Mouse (Mus musculus) midbrain, embryonic 16.5 days (tissue): ENCODE data around the gene March4. TPM values are rescaled to one million over a fixed set of nuclear protein-coding genes. Genes with fewer than 3 reads are reported as not detected.

Experiments
- ATAC-seq: fragments of 200-750 bp; cut with Nextera tagmentation; 2 replicates; pipeline ENCODE4 v1.8.0; 2017; ENCODE audit warnings: moderate TSS enrichment
- H3K27ac ChIP-seq: fragments of 300-500 bp; sonication (generic); 2 replicates; pipeline ENCODE4 v1.5.1; 2014; ENCODE audit warnings: mild to moderate bottlenecking, low read length, mixed read lengths
- H3K27me3 ChIP-seq: fragments of 300-500 bp; sonication (generic); 2 replicates; pipeline ENCODE4 v1.6.1; 2014; ENCODE audit warnings: low read depth, low read length, mixed read lengths; ENCODE audit not compliant: control insufficient read depth, insufficient read depth
- H3K36me3 ChIP-seq: fragments of 300-500 bp; sonication (generic); 2 replicates; pipeline ENCODE4 v1.6.1; 2014; ENCODE audit warnings: mild to moderate bottlenecking, low read length, moderate library complexity, mixed read lengths; ENCODE audit not compliant: control insufficient read depth, insufficient read depth
- H3K4me1 ChIP-seq: fragments of 300-500 bp; sonication (generic); 2 replicates; pipeline ENCODE4 v1.6.1; 2014; ENCODE audit warnings: mild to moderate bottlenecking, low read length, mixed read lengths; ENCODE audit not compliant: control insufficient read depth, insufficient read depth
- H3K4me2 ChIP-seq: fragments of 300-500 bp; sonication (generic); 2 replicates; pipeline ENCODE4 v1.6.1; 2014; ENCODE audit warnings: mild to moderate bottlenecking, low read length, mixed read lengths
- H3K4me3 ChIP-seq: fragments of 300-500 bp; sonication (generic); 2 replicates; pipeline ENCODE4 v1.5.1; 2014; ENCODE audit warnings: low read depth, mild to moderate bottlenecking, low read length, moderate library complexity, mixed read lengths
- H3K9ac ChIP-seq: fragments of 300-500 bp; sonication (generic); 2 replicates; pipeline ENCODE4 v1.6.1; 2014; ENCODE audit warnings: low read depth, low read length, mixed read lengths
- H3K9me3 ChIP-seq: fragments of 300-500 bp; sonication (generic); replicated peaks from 2 replicates; pipeline ENCODE4 v1.6.1; 2014; ENCODE audit warnings: mild to moderate bottlenecking, low read length, mixed read lengths; ENCODE audit not compliant: control insufficient read depth, poor library complexity, severe bottlenecking
- WGBS: fragments of 180-500 bp; shearing (Covaris S2); extraction: QIAGEN DNeasy Blood & Tissue Kit; methylation state at CpG from one replicate; pipeline ENCODE4 v1.1.7; 2014; 5-methylcytosine and 5-hydroxymethylcytosine counted together
- polyA plus RNA-seq: library from polyadenylated mRNA; unstranded; fragments of >200 nt; fragmentation: Nextera tagmentation; extraction: Ambion mirVana; gene quantifications from 2 replicates; pipeline ENCODE4 v1.2.1, GENCODE M21; 2015

March4 gene
- polyA plus RNA-seq, 1 experiment from 2014 or later = 8.0 TPM

- Histone ChIP-seq H3K4me2 (no peak overlapping the region), H3K4me1 (no peaks in the 10 kb centered on the region), H3K9ac (no peak overlapping the region), H3K27me3 (no peaks in the 10 kb centered on the region), H3K36me3 (no peaks in the 10 kb centered on the region), H3K4me3 (no peak overlapping the region), H3K27ac (no peak overlapping the region), H3K9me3 (no peaks in the 10 kb centered on the region)
- WGBS = 75% methylated on average over 2 of the region's 2 CpGs
- ATAC-seq = no peak
Observed at GRCm38 (mm10) chr1:72507670-72508069, 29.1 kb downstream of the March4 start.

DNA sequence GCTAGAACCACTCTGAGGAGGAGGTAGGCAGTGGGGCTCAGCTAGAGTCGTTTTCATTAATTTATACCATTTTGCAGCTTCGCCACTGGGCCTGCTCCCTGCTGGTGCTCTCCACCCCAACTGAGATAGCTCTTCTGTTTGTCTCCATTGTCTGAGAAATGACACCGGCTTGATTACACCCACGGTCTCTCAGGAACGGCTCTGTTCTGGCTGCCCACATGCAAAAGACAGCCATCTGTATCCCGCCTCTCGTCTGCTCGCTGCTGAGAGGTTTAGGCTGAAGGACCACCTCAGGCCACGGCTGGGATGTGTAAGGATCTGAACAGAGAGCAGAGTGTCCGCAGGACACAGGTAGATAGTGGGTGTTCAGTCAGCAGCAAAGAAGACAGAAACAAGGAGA lies 30.5 kb downstream of the March4 start:
- Histone ChIP-seq H3K9ac (no peak overlapping the region), H3K36me3 (no peaks in the 10 kb centered on the region), H3K27me3 (no peaks in the 10 kb centered on the region), H3K9me3 (no peaks in the 10 kb centered on the region), H3K4me3 (no peak overlapping the region), H3K4me2 (no peak overlapping the region), H3K4me1 (no peaks in the 10 kb centered on the region), H3K27ac (no peak overlapping the region)
- no peak for ATAC-seq
- 50% methylated on average over 10 of the region's 10 CpGs for WGBS

- H3K4me1 ChIP-seq = no peaks in the 10 kb centered on the region
- no peak overlapping the region for H3K4me3 ChIP-seq
- H3K36me3 ChIP-seq = no peaks in the 10 kb centered on the region
- WGBS = 88% methylated on average over 5 of the region's 5 CpGs
- H3K9ac ChIP-seq = no peak overlapping the region
- no peak for ATAC-seq
- no peaks in the 10 kb centered on the region for H3K27me3 ChIP-seq
- no peak overlapping the region for H3K27ac ChIP-seq
- no peak overlapping the region for H3K4me2 ChIP-seq
- H3K9me3 ChIP-seq = no peaks in the 10 kb centered on the region
Observed at GRCm38 (mm10) chr1:72497609-72498008, 39.1 kb downstream of the March4 start.

- no peak for ATAC-seq
Observed at GRCm38 (mm10) chr1:72493454-72493853, 43.3 kb downstream of the March4 start.

DNA sequence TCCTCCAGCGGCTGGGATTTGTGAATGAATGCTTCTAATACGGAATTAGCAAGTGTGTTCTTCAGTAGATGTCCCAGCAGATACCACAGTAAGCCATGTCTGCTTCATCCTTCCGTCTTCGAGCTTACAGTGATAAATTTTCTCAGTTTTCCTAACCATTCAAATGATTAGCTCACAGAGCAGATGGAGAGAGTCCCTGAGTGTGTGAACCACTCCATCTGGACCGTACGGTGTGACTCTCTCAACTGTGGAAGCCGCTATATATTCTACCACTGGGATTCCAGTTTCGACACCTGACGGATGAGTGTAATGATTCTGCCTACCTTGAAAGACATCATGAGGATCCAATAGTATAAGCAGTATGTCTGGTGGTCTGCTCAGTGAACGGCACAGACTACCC lies 44.1 kb downstream of the March4 start:
- no peak for ATAC-seq
- Histone ChIP-seq H3K27me3 (no peaks in the 10 kb centered on the region), H3K9ac (no peak overlapping the region), H3K36me3 (no peaks in the 10 kb centered on the region), H3K4me3 (no peak overlapping the region), H3K27ac (no peak overlapping the region), H3K9me3 (no peaks in the 10 kb centered on the region), H3K4me2 (no peak overlapping the region), H3K4me1 (peaks cover 5% of the 10 kb centered on the region; the same call in 1 of the 2 replicates)
- WGBS = 95% methylated on average over 10 of the region's 10 CpGs

More at GRCm38 (mm10) chr1:72493454-72493853, 43.3 kb downstream of the March4 start:
- H3K9ac ChIP-seq = no peak overlapping the region
- H3K4me1 ChIP-seq = peaks cover 5% of the 10 kb centered on the region; the same call in 1 of the 2 replicates
- H3K27ac ChIP-seq = no peak overlapping the region
- H3K27me3 ChIP-seq = no peaks in the 10 kb centered on the region
- WGBS = 81% methylated on average over 3 of the region's 3 CpGs
- H3K4me3 ChIP-seq = no peak overlapping the region
- no peaks in the 10 kb centered on the region for H3K9me3 ChIP-seq
- no peaks in the 10 kb centered on the region for H3K36me3 ChIP-seq
- no peak overlapping the region for H3K4me2 ChIP-seq

DNA sequence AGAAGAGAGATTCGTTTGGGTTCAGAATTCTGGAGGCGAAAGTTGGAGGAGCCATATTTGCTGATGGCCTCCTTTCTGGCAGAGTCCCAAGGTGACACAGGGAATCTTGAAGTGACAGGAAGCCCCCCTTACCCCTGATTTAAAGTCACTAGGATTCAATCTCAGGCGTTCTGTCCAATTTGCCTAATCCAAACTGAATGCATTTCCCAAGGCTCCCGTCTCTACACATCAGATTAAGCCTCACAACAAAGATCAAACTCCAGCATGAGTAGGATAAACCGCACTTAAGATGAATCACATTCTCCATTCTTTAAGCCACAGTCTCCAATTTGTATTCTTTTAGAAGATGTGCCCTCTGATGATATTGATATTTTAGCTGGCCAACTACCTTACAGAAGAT lies 45.4 kb downstream of the March4 start:
- no peak overlapping the region for H3K4me2 ChIP-seq
- no peaks in the 10 kb centered on the region for H3K9me3 ChIP-seq
- H3K4me3 ChIP-seq = no peak overlapping the region
- no peak for ATAC-seq
- peaks cover 5% of the 10 kb centered on the region; the same call in 1 of the 2 replicates for H3K4me1 ChIP-seq
- no peaks in the 10 kb centered on the region for H3K36me3 ChIP-seq
- H3K27me3 ChIP-seq = no peaks in the 10 kb centered on the region
- H3K9ac ChIP-seq = no peak overlapping the region
- WGBS = 32% methylated on average over 5 of the region's 5 CpGs
- no peak overlapping the region for H3K27ac ChIP-seq

DNA sequence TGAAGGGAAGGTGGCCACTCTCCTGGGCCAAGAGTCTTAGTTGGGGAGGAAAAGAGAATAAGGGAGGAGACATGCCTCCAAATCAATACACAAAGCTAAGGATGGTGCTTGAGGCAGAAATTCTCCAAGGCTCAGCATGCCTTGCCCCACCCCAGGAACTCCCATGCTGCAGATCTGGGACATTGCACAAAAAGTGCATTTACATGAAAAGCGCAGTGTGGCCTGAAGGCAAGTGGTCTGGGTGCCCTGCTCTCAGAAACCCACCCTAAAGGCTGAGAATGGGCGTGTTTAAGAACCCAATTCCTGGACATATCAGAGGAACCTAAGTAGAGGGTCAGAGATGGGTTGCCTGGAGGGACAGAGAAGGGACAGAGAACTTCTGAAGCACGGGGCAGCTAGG lies 45.9 kb downstream of the March4 start:
- Histone ChIP-seq H3K9ac (no peak overlapping the region), H3K36me3 (no peaks in the 10 kb centered on the region), H3K4me1 (peaks cover 5% of the 10 kb centered on the region; the same call in 1 of the 2 replicates), H3K9me3 (no peaks in the 10 kb centered on the region), H3K27me3 (no peaks in the 10 kb centered on the region), H3K27ac (no peak overlapping the region), H3K4me2 (no peak overlapping the region), H3K4me3 (no peak overlapping the region)
- 46% methylated on average over 3 of the region's 3 CpGs for WGBS
- ATAC-seq = no peak

GRCm38 (mm10) chr1:72490193-72490592 lies 46.5 kb downstream of the March4 start:
- ATAC-seq = peak; percentile 45; the same call in 1 of the 2 replicates
- WGBS = 5% methylated on average over 8 of the region's 8 CpGs
- H3K9me3 ChIP-seq = no peaks in the 10 kb centered on the region
- H3K4me3 ChIP-seq = no peak overlapping the region
- H3K27ac ChIP-seq = no peak overlapping the region
- peaks cover 5% of the 10 kb centered on the region; the same call in 1 of the 2 replicates for H3K4me1 ChIP-seq
- no peaks in the 10 kb centered on the region for H3K36me3 ChIP-seq
- H3K9ac ChIP-seq = no peak overlapping the region
- H3K4me2 ChIP-seq = no peak overlapping the region
- H3K27me3 ChIP-seq = no peaks in the 10 kb centered on the region

- H3K27me3 ChIP-seq = no peaks in the 10 kb centered on the region
- WGBS = 94% methylated on average over 2 of the region's 2 CpGs
- no peak for ATAC-seq
- H3K4me2 ChIP-seq = no peak overlapping the region
- no peak overlapping the region for H3K9ac ChIP-seq
- H3K4me3 ChIP-seq = no peak overlapping the region
- H3K36me3 ChIP-seq = no peaks in the 10 kb centered on the region
- no peak overlapping the region for H3K27ac ChIP-seq
- no peaks in the 10 kb centered on the region for H3K9me3 ChIP-seq
- H3K4me1 ChIP-seq = no peaks in the 10 kb centered on the region
Observed at GRCm38 (mm10) chr1:72476594-72476993, 60.1 kb downstream of the March4 start.
